Mouse (Mus musculus) kidney, postnatal 0 days (tissue): ENCODE results near the gene Smad9. TPM values are rescaled to one million over a fixed set of nuclear protein-coding genes. Genes with fewer than 3 reads are reported as not detected.

Experiments used
- ATAC-seq: fragments of 200-750 bp; cut with Nextera tagmentation; replicated peaks from 2 replicates; pipeline ENCODE4 v1.8.0; 2017; ENCODE audit warnings: low read depth, moderate number of reproducible peaks, moderate TSS enrichment, moderate library complexity; ENCODE audit not compliant: low FRiP score
- DNase-seq: peaks from one replicate; pipeline ENCODE4 v3.0.0-alpha.2; 2016; ENCODE audit warnings: low spot score
- H3K27ac ChIP-seq: fragments of 300-500 bp; sonication (generic); 2 replicates; pipeline ENCODE4 v1.5.1; 2014; ENCODE audit warnings: mild to moderate bottlenecking
- H3K27me3 ChIP-seq: fragments of 300-500 bp; sonication (generic); 2 replicates; pipeline ENCODE4 v1.6.1; 2014; ENCODE audit warnings: low read length, mixed read lengths; ENCODE audit not compliant: insufficient read depth
- H3K36me3 ChIP-seq: fragments of 300-500 bp; sonication (generic); 2 replicates; pipeline ENCODE4 v1.6.1; 2014; ENCODE audit warnings: low read length, mixed read lengths; ENCODE audit not compliant: insufficient read depth
- H3K4me1 ChIP-seq: fragments of 300-500 bp; sonication (generic); replicated peaks from 2 replicates; pipeline ENCODE4 v1.6.1; 2014; ENCODE audit warnings: antibody characterized with exemption, low read length, mixed read lengths; ENCODE audit not compliant: insufficient read depth
- H3K4me2 ChIP-seq: fragments of 300-500 bp; sonication (generic); 2 replicates; pipeline ENCODE4 v1.6.1; 2014; ENCODE audit warnings: mild to moderate bottlenecking, low read length, moderate library complexity, mixed read lengths
- H3K4me3 ChIP-seq: fragments of 300-500 bp; sonication (generic); replicated peaks from 2 replicates; pipeline ENCODE4 v1.5.1; 2014; ENCODE audit warnings: low read depth, low read length
- H3K9ac ChIP-seq: fragments of 300-500 bp; sonication (generic); 2 replicates; pipeline ENCODE4 v1.6.1; 2014; ENCODE audit warnings: low read depth, low read length
- H3K9me3 ChIP-seq: fragments of 300-500 bp; sonication (generic); replicated peaks from 2 replicates; pipeline ENCODE4 v1.6.1; 2016; ENCODE audit warnings: low read length, inconsistent platforms, mixed read lengths
- CTCF ChIP-seq: IDR thresholded peaks from 2 replicates; pipeline ENCODE4 v1.5.1; 2016; ENCODE audit warnings: antibody characterized with exemption, low read depth, mild to moderate bottlenecking, moderate library complexity
- WGBS: fragments of 180-500 bp; shearing (Covaris S2); extraction: QIAGEN DNeasy Blood & Tissue Kit; methylation state at CpG from one replicate; pipeline ENCODE4 v1.1.7; 2014; 5-methylcytosine and 5-hydroxymethylcytosine counted together
- polyA plus RNA-seq: library from polyadenylated mRNA; unstranded; fragments of >200 nt; fragmentation: Nextera tagmentation; extraction: Ambion mirVana; gene quantifications from 2 replicates; pipeline ENCODE4 v1.2.1, GENCODE M21; 2015

Gene Smad9
- polyA plus RNA-seq, 1 experiment from 2014 or later, result 0.68 TPM

DNA sequence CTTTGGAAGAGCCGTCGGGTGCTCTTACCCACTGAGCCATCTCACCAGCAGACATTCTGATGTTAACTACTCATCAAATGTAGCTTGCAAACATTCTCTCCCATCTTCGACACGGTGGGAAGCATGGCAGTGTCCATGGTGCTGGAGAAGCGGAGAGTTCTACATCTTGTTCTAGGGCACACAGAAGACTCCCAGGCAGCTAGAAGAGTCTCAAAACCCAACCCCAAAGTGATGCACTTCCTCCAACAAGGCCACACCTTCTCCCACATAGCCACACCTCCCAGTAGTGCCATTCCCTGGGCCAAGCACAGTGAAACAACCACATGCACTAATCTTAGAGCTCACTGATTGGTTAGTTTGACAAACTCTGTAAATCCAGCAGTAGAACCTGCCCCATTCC lies 53.7 kb downstream of the Smad9 start:
- no peak overlapping the region for H3K4me3 ChIP-seq
- peaks cover 4% of the 10 kb centered on the region; the same call in 1 of the 2 replicates for H3K36me3 ChIP-seq
- no peak overlapping the region for H3K27ac ChIP-seq
- no peaks in the 10 kb centered on the region for H3K27me3 ChIP-seq
- WGBS, result 59% methylated on average over 5 of the region's 5 CpGs
- no peak for TF ChIP-seq CTCF
- H3K4me1 ChIP-seq, result peaks cover 9% of the 10 kb centered on the region; the same call in 1 of the 2 replicates
- no peaks in the 10 kb centered on the region for H3K9me3 ChIP-seq
- H3K4me2 ChIP-seq, result no peak overlapping the region
- no peak overlapping the region for H3K9ac ChIP-seq
- no peak for ATAC-seq
- no peak for DNase-seq

DNA sequence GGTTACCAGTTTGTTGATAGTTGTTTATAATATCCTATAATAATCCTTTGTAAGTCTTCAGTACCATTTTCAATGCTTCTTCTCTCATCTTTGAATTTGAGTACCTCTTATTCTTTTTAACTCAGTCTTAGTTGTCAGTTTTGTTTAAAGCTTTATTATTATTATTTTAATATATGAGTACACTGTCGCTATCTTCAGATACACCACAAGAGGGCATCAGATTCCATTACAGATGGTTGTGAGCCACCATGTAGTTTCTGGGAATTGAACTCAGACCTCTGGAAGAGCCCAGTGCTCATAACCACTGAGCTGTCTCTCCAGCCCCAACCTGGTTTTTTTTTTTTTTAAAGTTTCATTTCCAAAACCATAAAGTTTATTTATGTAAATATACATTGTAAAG lies 56.2 kb downstream of the Smad9 start:
- Histone ChIP-seq H3K9ac (no peak overlapping the region), H3K9me3 (no peaks in the 10 kb centered on the region), H3K4me1 (peaks cover 4% of the 10 kb centered on the region; the same call in 1 of the 2 replicates), H3K4me2 (no peak overlapping the region), H3K36me3 (no peaks in the 10 kb centered on the region), H3K4me3 (no peak overlapping the region), H3K27ac (no peak overlapping the region), H3K27me3 (no peaks in the 10 kb centered on the region)
- WGBS, result 80% methylated on average over 1 of the region's 1 CpGs
- DNase-seq (peak; percentile 9), ATAC-seq (no peak)
- peak; percentile 36 for TF ChIP-seq CTCF

DNA sequence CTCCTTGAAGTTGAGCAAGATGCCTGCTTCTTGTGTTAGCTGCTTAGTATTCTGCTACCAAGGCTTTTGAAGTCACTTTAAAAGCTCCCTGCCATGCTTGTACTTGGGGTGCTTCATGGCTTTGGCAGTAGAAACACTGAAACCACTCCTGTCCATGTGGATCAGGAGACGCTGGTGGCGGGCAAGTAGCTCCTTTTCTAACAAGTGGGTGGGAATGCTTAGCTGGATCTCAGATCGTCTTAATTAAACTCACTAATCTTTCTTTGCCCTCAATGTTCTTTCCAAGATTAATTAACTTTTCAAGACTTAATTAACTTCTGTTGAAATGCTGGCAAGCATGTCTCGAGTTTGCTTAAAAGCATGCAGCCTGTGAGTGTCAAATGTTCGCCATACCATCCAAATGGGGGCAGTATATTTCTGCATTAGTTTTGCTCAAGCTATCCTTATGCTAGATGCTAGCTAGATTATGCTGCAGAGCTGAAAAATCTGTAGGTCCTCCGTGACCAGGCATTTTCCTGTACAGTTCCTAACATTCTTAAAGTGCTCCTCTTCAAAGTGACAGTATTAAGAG lies 58.1 kb downstream of the Smad9 start:
- Histone ChIP-seq H3K4me3 (no peak overlapping the region), H3K36me3 (no peaks in the 10 kb centered on the region), H3K4me1 (no peaks in the 10 kb centered on the region), H3K27ac (no peak overlapping the region), H3K4me2 (no peak overlapping the region), H3K9me3 (no peaks in the 10 kb centered on the region), H3K9ac (no peak overlapping the region), H3K27me3 (no peaks in the 10 kb centered on the region)
- DNase-seq, result no peak
- no peak for ATAC-seq
- 54% methylated on average over 6 of the region's 6 CpGs for WGBS
- no peak for TF ChIP-seq CTCF

DNA sequence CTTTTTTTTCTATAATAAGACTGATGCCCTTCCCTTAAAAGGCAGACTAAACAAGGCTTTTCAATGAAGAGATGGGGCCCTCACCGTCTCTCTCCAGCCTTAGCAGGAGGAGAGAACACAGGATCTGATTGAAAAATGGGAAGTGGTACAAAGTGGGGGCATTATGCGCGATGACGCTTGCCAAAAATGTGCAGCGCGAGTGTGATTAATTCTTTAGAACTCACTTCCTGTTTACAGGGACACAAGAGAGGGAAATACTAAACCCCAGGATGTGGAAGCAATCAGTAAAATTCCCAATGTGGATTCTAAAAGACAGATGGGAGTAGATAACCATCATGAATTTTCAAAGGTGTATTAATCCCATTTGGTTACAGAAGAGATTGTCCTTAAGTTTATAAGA lies 59.2 kb downstream of the Smad9 start:
- ATAC-seq, result no peak
- 68% methylated on average over 6 of the region's 6 CpGs for WGBS
- H3K4me2 ChIP-seq, result no peak overlapping the region
- H3K9ac ChIP-seq, result no peak overlapping the region
- H3K27ac ChIP-seq, result no peak overlapping the region
- DNase-seq, result no peak
- H3K27me3 ChIP-seq, result no peaks in the 10 kb centered on the region
- TF ChIP-seq CTCF, result no peak
- H3K4me3 ChIP-seq, result no peak overlapping the region
- H3K4me1 ChIP-seq, result no peaks in the 10 kb centered on the region
- no peaks in the 10 kb centered on the region for H3K9me3 ChIP-seq
- H3K36me3 ChIP-seq, result no peaks in the 10 kb centered on the region

DNA sequence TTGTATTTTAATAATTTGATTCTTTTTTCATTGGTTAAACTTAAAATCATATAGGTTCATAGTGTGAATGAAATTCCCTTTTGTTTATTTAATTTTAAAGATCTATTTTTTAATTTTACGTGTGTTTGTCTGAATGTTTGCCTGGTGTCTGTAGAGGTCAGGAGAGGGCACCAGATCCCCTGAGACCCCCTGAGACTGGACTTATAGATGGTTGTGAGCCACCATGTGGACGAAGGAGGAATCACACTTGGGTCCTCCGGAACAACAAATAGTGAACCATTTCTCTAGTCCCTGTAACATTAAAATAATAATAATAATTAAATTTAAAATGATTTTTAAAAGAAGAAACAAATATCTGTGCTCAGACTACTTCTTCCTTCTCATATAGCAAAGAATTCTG lies 59.9 kb downstream of the Smad9 start:
- no peak overlapping the region for H3K4me2 ChIP-seq
- no peaks in the 10 kb centered on the region for H3K36me3 ChIP-seq
- peak; percentile 93 for TF ChIP-seq CTCF
- no peaks in the 10 kb centered on the region for H3K27me3 ChIP-seq
- no peak for ATAC-seq
- no peaks in the 10 kb centered on the region for H3K9me3 ChIP-seq
- no peaks in the 10 kb centered on the region for H3K4me1 ChIP-seq
- H3K27ac ChIP-seq, result no peak overlapping the region
- peak; percentile 81 for DNase-seq
- H3K9ac ChIP-seq, result no peak overlapping the region
- H3K4me3 ChIP-seq, result no peak overlapping the region
- 23% methylated on average over 3 of the region's 3 CpGs for WGBS

DNA sequence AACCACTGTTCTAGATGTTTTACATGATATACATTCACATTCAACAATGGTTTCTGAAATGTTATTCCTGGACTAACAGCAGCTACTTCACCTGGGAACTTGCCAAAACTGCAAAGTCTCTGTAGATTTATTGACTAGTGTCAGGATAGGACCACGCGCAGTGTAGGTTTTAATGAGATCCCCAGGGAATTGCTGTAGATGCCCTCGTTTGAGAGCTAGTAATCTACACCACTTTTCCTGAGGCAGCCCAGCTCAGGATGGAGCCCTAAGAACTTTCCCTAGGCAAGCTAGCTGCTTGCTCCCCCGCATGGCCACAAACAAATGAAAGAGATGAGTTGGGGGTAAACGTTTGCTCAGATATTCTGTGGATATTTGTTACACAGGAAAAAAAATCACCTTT lies 67.1 kb downstream of the Smad9 start:
- WGBS, result 25% methylated on average over 5 of the region's 5 CpGs
- Histone ChIP-seq H3K27me3 (no peaks in the 10 kb centered on the region), H3K9ac (no peak overlapping the region), H3K27ac (no peak overlapping the region), H3K36me3 (no peaks in the 10 kb centered on the region), H3K4me1 (no peaks in the 10 kb centered on the region), H3K4me2 (no peak overlapping the region), H3K4me3 (no peak overlapping the region), H3K9me3 (no peaks in the 10 kb centered on the region)
- DNase-seq (peak; percentile 32), ATAC-seq (no peak)
- no peak for TF ChIP-seq CTCF

DNA sequence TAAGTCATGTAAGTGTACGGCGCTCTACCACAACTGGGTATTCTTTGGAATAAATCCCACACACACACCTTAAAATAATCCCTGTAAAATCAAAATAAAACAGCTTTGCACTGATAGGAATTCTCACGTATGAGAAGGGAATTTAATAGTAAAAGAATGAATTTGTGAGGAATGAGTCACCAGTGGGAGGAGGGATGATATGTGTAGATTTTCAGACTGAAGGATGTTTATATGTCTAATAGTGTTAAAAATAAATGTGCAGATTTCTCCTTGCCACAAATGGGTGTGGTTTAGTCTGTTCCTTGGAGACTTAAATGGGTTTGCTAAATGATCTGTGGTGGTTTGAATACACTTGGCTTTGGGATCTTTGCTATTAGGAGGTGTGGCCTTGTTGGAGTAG lies 77.1 kb downstream of the Smad9 start:
- ATAC-seq, result no peak
- H3K27me3 ChIP-seq, result no peaks in the 10 kb centered on the region
- H3K9ac ChIP-seq, result no peak overlapping the region
- no peaks in the 10 kb centered on the region for H3K9me3 ChIP-seq
- WGBS, result 89% methylated on average over 3 of the region's 3 CpGs
- no peak for DNase-seq
- H3K36me3 ChIP-seq, result no peaks in the 10 kb centered on the region
- no peak for TF ChIP-seq CTCF
- no peak overlapping the region for H3K4me2 ChIP-seq
- H3K4me1 ChIP-seq, result no peaks in the 10 kb centered on the region
- no peak overlapping the region for H3K4me3 ChIP-seq
- H3K27ac ChIP-seq, result no peak overlapping the region
